Mouse (Mus musculus): Measurements from ENCODE around the gene Bcl9l.

The Bcl9l gene

GRCm38 (mm10) chr9:44544986-44545385, 62.4 kb downstream of the Bcl9l start:
- no peak for DNase-seq (ENCODE audit: low spot score)

GRCm38 (mm10) chr9:44548412-44549152, 66.0 kb downstream of the Bcl9l start:
- no peak for DNase-seq (ENCODE audit: low spot score)

- DNase-seq (ENCODE audit: low spot score): no peak
Observed at GRCm38 (mm10) chr9:44551138-44551537, 68.5 kb downstream of the Bcl9l start.

- DNase-seq (ENCODE audit: low spot score): no peak
Observed at GRCm38 (mm10) chr9:44552161-44552560, 69.5 kb downstream of the Bcl9l start.

Data from ovary, postnatal 14 days (tissue).